Mouse (Mus musculus) neutrophil, adult 65 days (primary cell): ENCODE measurements around the gene Rtkn2. TPM values are rescaled to one million over a fixed set of nuclear protein-coding genes. Genes with fewer than 3 reads are reported as not detected.

ENCODE experiments used
- total RNA-seq: library from RNA; stranded (reverse); gene quantifications from 2 replicates; pipeline ENCODE4 v1.2.4, GENCODE M21; 2023

Gene Rtkn2
- 3.3 and 4.8 TPM in 2 replicates for total RNA-seq

DNA sequence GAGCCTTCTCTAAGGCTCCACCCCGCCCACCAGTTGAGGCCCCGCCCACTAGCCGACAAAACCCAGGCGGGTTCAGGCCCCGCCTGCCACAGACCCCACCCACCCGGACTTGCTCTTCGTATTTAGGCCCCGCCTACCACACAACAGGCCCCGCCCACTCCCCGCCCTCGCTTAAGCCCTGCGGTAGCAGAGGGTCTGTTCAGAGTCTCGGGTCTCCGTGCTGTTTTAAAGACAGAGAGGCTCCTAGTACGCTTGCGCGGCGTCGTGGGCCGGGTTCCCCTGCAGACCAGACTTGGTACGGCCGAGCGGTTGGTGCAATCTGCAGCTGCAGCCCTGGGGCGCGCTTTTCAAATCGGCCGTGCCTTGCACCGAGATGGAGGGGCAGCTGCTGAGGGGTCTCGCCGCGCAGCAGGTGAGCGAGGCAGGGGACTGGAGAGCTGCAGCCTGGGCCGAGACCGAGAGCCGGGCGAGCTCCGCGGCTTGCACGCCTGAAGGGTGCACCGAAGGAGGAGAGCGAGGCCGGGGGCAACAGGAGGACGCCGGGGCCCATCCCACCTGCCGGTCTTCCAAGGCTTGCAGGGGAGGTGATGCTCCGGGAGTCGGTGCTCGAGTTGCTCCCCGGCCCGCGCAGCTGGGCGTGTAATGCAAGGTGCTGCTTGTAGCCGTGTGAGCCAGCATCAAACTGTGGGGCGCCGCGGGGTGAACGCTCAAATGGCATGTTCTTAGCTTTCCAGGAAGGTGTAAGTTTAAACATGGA, at the start of gene Rtkn2:
Gene Rtkn2 (plus strand): TSS at position 170 of the 757 bp plus-strand sequence.

Other genes with a start within 250 kb of the Rtkn2 start
- not detected in 2 replicates for gene Zfp365, start 66.9 kb upstream of the Rtkn2 start, total RNA-seq